Mouse (Mus musculus): ENCODE results near the gene Gm266. TPM values are rescaled to one million over a fixed set of nuclear protein-coding genes. Genes with fewer than 3 reads are reported as not detected.
A peak's percentile ranks its signal among the peaks of the same experiment; 100 is the strongest.

Gene Gm266
- polyA plus RNA-seq, 1 experiment = 1.5 TPM

DNA sequence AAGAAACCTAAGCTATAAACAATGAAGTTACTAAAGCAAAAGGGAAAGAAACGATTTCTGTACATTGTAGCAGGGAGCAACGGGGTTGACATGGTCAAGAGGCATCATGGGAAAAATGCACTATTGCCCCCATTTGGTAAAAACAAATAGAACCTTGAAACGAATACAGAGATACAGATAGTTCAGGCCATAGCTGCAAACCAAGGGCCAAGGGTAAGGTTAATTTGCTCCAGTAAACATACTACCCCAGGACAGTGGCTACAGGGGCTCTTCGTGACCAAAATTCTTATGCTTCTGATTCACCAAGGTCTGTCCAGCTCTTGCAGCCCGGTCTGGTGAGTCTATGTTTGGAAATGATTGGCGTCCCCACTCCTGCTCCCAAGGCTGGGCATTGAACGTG is 22.1 kb downstream of the Gm266 start:
- Histone ChIP-seq H3K27me3 (ENCODE audit: control insufficient read depth, insufficient read depth, insufficient read length) (no peaks in the 10 kb centered on the region), H3K79me2 (ENCODE audit: control insufficient read depth, insufficient read depth) (no peaks in the 10 kb centered on the region), H3K36me3 (ENCODE audit: control insufficient read depth, insufficient read depth) (no peaks in the 10 kb centered on the region), H3K4me3 (no peak overlapping the region), H3ac (ENCODE audit: control insufficient read depth, insufficient read length) (no peak overlapping the region), H3K4me2 (ENCODE audit: low read depth) (no peak overlapping the region)
- TF ChIP-seq CEBPB (IDR thresholded peaks at IDR 0.05; ENCODE audit: insufficient read depth, poor library complexity, severe bottlenecking) = no peak
- no peak for TF ChIP-seq E2F4 (IDR thresholded peaks at IDR 0.05; ENCODE audit: insufficient read depth)
- TF ChIP-seq REST (IDR thresholded peaks at IDR 0.05; ENCODE audit: insufficient read depth, insufficient read length) = no peak
- no peak for TF ChIP-seq MYOG (IDR thresholded peaks at IDR 0.05; ENCODE audit: control insufficient read depth in 1 of 3, insufficient read depth in 1 of 3, insufficient read length in 2 of 3, low read depth in 2 of 3)
- TF ChIP-seq MYOD1 (IDR thresholded peaks at IDR 0.05; ENCODE audit: control insufficient read depth in 1 of 3, insufficient read length in 2 of 3, low read depth in 2 of 3) = no peak
- no peak for TF ChIP-seq SRF (IDR thresholded peaks at IDR 0.05; ENCODE audit: control insufficient read depth, insufficient read length, low read depth)
- TF ChIP-seq POLR2A (IDR thresholded peaks at IDR 0.05; ENCODE audit: insufficient read length, low read depth) = no peak
- TF ChIP-seq POLR2AphosphoS2 (IDR thresholded peaks at IDR 0.05; ENCODE audit: insufficient read length, low read depth) = no peak
- no peak for TF ChIP-seq MAX (IDR thresholded peaks at IDR 0.05; ENCODE audit: low read depth)
- no peak for TF ChIP-seq USF1 (IDR thresholded peaks at IDR 0.05; ENCODE audit: low read depth)
- no peak for TF ChIP-seq TCF12 (IDR thresholded peaks at IDR 0.05; ENCODE audit: insufficient read depth, poor library complexity, severe bottlenecking)
- no peak for TF ChIP-seq TCF3 (IDR thresholded peaks at IDR 0.05; ENCODE audit: insufficient read length, low read depth)

DNA sequence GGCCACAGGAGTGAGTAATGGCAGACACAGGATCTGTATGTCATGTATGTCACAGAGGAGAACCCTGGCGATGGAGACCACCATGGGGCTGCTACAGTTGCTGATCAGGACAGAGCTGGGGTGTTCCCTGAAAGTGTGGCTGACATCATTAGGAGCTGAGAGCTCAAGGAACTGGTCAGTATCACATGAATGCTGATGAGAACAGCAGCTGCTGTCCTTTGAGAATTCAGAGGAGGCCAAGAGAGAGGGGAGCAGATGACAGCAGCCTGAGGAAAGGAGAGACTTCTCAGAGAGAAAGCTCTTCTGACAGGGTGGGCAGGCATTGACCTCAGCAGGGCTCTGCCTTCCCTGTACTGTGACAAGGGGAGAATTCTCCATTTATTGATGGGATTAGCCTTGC is 27.9 kb downstream of the Gm266 start:
- H3ac ChIP-seq (ENCODE audit: control insufficient read depth, insufficient read length) = no peak overlapping the region
- TF ChIP-seq SRF (IDR thresholded peaks at IDR 0.05; ENCODE audit: control insufficient read depth, insufficient read length, low read depth) (no peak), REST (IDR thresholded peaks at IDR 0.05; ENCODE audit: insufficient read depth, insufficient read length) (no peak), MYOG (IDR thresholded peaks at IDR 0.05; ENCODE audit: control insufficient read depth in 1 of 3, insufficient read depth in 1 of 3, insufficient read length in 2 of 3, low read depth in 2 of 3) (peak in 2 of 3 experiments; percentile 52 to 86), MYOD1 (IDR thresholded peaks at IDR 0.05; ENCODE audit: control insufficient read depth in 1 of 3, insufficient read length in 2 of 3, low read depth in 2 of 3) (peak; percentile 39 to 59 (median 40)), POLR2AphosphoS2 (IDR thresholded peaks at IDR 0.05; ENCODE audit: insufficient read length, low read depth) (no peak)
- no peak overlapping the region for H3K4me3 ChIP-seq
- no peaks in the 10 kb centered on the region for H3K27me3 ChIP-seq (ENCODE audit: control insufficient read depth, insufficient read depth, insufficient read length)
- H3K79me2 ChIP-seq (ENCODE audit: control insufficient read depth, insufficient read depth) = no peaks in the 10 kb centered on the region
- H3K4me2 ChIP-seq (ENCODE audit: low read depth) = peak overlapping the region; percentile 12
- peaks cover 15% of the 10 kb centered on the region for H3K36me3 ChIP-seq (ENCODE audit: control insufficient read depth, insufficient read depth)

DNA sequence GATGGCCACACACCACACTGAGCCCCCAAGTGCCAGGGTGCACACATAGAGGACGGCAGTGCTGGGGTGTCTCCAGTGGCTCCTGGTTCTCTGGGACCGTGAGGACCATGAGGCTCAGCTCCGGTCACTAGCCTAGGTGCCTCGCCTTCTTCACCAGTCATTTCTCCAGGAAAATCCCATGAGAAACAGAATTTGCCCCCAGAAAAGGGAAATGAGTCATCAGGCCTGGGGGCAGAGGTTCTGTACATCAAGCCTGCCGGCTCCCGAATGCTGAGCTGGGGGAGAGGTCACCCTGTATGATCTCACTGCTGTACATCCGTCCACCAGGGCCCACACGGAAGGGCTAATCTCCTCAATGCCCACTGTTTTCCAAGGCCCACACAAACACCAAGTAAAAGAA is 29.8 kb downstream of the Gm266 start:
- H3K4me2 ChIP-seq (ENCODE audit: low read depth) = peak overlapping the region; percentile 64
- H3K36me3 ChIP-seq (ENCODE audit: control insufficient read depth, insufficient read depth) = peaks cover 32% of the 10 kb centered on the region
- H3K27me3 ChIP-seq (ENCODE audit: control insufficient read depth, insufficient read depth, insufficient read length) = no peaks in the 10 kb centered on the region
- H3K4me3 ChIP-seq = no peak overlapping the region
- no peaks in the 10 kb centered on the region for H3K79me2 ChIP-seq (ENCODE audit: control insufficient read depth, insufficient read depth)
- TF ChIP-seq TCF12 (IDR thresholded peaks at IDR 0.05; ENCODE audit: insufficient read depth, poor library complexity, severe bottlenecking) (no peak), MYOG (IDR thresholded peaks at IDR 0.05; ENCODE audit: control insufficient read depth in 1 of 3, insufficient read depth in 1 of 3, insufficient read length in 2 of 3, low read depth in 2 of 3) (no peak), TCF3 (IDR thresholded peaks at IDR 0.05; ENCODE audit: insufficient read length, low read depth) (no peak), MAX (IDR thresholded peaks at IDR 0.05; ENCODE audit: low read depth) (no peak), POLR2AphosphoS2 (IDR thresholded peaks at IDR 0.05; ENCODE audit: insufficient read length, low read depth) (no peak), REST (IDR thresholded peaks at IDR 0.05; ENCODE audit: insufficient read depth, insufficient read length) (no peak), MYOD1 (IDR thresholded peaks at IDR 0.05; ENCODE audit: control insufficient read depth in 1 of 3, insufficient read length in 2 of 3, low read depth in 2 of 3) (no peak), E2F4 (IDR thresholded peaks at IDR 0.05; ENCODE audit: insufficient read depth) (no peak), SRF (IDR thresholded peaks at IDR 0.05; ENCODE audit: control insufficient read depth, insufficient read length, low read depth) (no peak), POLR2A (IDR thresholded peaks at IDR 0.05; ENCODE audit: insufficient read length, low read depth) (no peak)
- H3ac ChIP-seq (ENCODE audit: control insufficient read depth, insufficient read length) = no peak overlapping the region

DNA sequence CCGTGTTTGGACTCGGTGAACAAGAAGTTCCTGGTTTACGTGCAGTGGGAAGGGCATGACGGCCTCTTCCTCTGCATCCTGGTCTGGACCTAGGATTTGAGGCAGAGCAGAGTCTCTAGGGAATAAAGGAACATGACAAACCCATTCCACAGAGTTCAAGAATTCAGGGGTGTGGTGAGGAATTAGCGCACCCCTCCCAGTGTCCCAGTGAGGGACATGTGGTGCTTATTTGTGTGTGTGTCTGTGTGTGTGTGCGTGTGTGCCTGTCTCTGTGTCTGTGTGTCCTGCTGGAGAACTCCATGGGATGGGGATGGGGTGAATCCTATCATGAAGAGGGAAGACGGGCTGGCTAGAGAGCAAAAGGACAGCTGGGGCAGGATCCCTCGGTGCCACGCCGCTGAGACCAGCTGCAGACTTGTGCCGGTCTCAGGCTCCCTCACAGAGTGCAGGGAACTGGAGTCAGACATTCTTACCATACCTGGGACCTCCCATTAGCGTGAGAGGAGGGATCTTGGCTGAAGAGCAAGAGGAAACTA is 30.2 kb downstream of the Gm266 start:
- H3K4me3 ChIP-seq = no peak overlapping the region
- TF ChIP-seq TCF12 (IDR thresholded peaks at IDR 0.05; ENCODE audit: insufficient read depth, poor library complexity, severe bottlenecking) (no peak), REST (IDR thresholded peaks at IDR 0.05; ENCODE audit: insufficient read depth, insufficient read length) (no peak), TCF3 (IDR thresholded peaks at IDR 0.05; ENCODE audit: insufficient read length, low read depth) (no peak), SRF (IDR thresholded peaks at IDR 0.05; ENCODE audit: control insufficient read depth, insufficient read length, low read depth) (peak; percentile 55), POLR2AphosphoS2 (IDR thresholded peaks at IDR 0.05; ENCODE audit: insufficient read length, low read depth) (peak; percentile 93), MYOD1 (IDR thresholded peaks at IDR 0.05; ENCODE audit: control insufficient read depth in 1 of 3, insufficient read length in 2 of 3, low read depth in 2 of 3) (peak in 2 of 3 experiments; percentile 66 to 67), MYOG (IDR thresholded peaks at IDR 0.05; ENCODE audit: control insufficient read depth in 1 of 3, insufficient read depth in 1 of 3, insufficient read length in 2 of 3, low read depth in 2 of 3) (peak; percentile 75 to 90 (median 86)), CEBPB (IDR thresholded peaks at IDR 0.05; ENCODE audit: insufficient read depth, poor library complexity, severe bottlenecking) (no peak), USF1 (IDR thresholded peaks at IDR 0.05; ENCODE audit: low read depth) (peak; percentile 29), POLR2A (IDR thresholded peaks at IDR 0.05; ENCODE audit: insufficient read length, low read depth) (peak; percentile 43)
- no peak overlapping the region for H3ac ChIP-seq (ENCODE audit: control insufficient read depth, insufficient read length)
- H3K27me3 ChIP-seq (ENCODE audit: control insufficient read depth, insufficient read depth, insufficient read length) = no peaks in the 10 kb centered on the region
- no peaks in the 10 kb centered on the region for H3K79me2 ChIP-seq (ENCODE audit: control insufficient read depth, insufficient read depth)
- peak overlapping the region; percentile 64 for H3K4me2 ChIP-seq (ENCODE audit: low read depth)
- H3K36me3 ChIP-seq (ENCODE audit: control insufficient read depth, insufficient read depth) = peaks cover 32% of the 10 kb centered on the region

Data from myocyte (in vitro differentiated cells).